Mouse (Mus musculus) E14TG2a.4 (cell line): ENCODE measurements at regions not wholly inside any gene's neighbourhood (a gene's known extent, or its start where the extent isn't known, plus 50 kb on each side); places are given as distances from the start of the nearest gene placed in this dataset.

Source experiments
- CTCF ChIP-seq: conservative IDR thresholded peaks from 2 replicates; pipeline ENCODE4 v1.5.1; 2014; ENCODE audit warnings: low read length
- NANOG ChIP-seq: IDR thresholded peaks from 2 replicates; pipeline ENCODE4 v1.6.1; 2014; ENCODE audit warnings: borderline replicate concordance, low read length, mixed read lengths

- TF ChIP-seq CTCF: no peak
- no peak for TF ChIP-seq NANOG
These were observed 281.5 kb downstream of the Hace1 start for GRCm38 (mm10) chr10:45859137-45859536.
